Mouse (Mus musculus) CH12.LX (cell line): ENCODE measurements at regions not wholly inside any gene's neighbourhood (a gene's known extent, or its start where the extent isn't known, plus 50 kb on each side); places are given as distances from the start of the nearest gene placed in this dataset.

ENCODE experiments used
- DNase-seq: peaks from one replicate; pipeline ENCODE4 v3.0.0-alpha.2; 2013; ENCODE audit errors: extremely low read depth
- H3K27ac ChIP-seq: 2 replicates; pipeline ENCODE4 v1.5.1; 2012; ENCODE audit warnings: low read depth, mild to moderate bottlenecking, control low read depth, moderate library complexity; ENCODE audit not compliant: insufficient read depth
- H3K27me3 ChIP-seq: replicated peaks from 2 replicates; pipeline ENCODE3; 2012; ENCODE audit warnings: inconsistent platforms
- H3K36me3 ChIP-seq, 2 experiments: replicated peaks in 1 of 2; 2 replicates each; pipeline versions ENCODE3 to v1.6.1; 2012; ENCODE audit warnings: inconsistent platforms in 1 of 2, low read length in 1 of 2, mild to moderate bottlenecking in 1 of 2, mixed read lengths in 1 of 2, moderate library complexity in 1 of 2; ENCODE audit not compliant: control insufficient read depth in 1 of 2, insufficient read depth in 1 of 2
- H3K4me1 ChIP-seq, 2 experiments: 2 replicates each; pipeline ENCODE4 v1.6.1; 2012; ENCODE audit warnings: inconsistent platforms in 1 of 2, moderate library complexity in 1 of 2; ENCODE audit not compliant: insufficient read depth in 2 of 2, control insufficient read depth in 1 of 2
- H3K4me2 ChIP-seq: 2 replicates; pipeline ENCODE4 v1.6.1; 2012; ENCODE audit warnings: low read depth, mild to moderate bottlenecking, control low read depth; ENCODE audit not compliant: poor library complexity, insufficient read depth, severe bottlenecking
- H3K4me3 ChIP-seq, 3 experiments: fragments of 150-350 bp in 1 of 3; sonication (generic) in 1 of 3; replicated peaks in 1 of 3; 2 replicates each; pipeline versions ENCODE3 to v1.5.1; 2011 to 2012; ENCODE audit warnings: low read depth in 2 of 3, low read length in 2 of 3, mild to moderate bottlenecking in 2 of 3, moderate library complexity in 2 of 3, control low read depth in 1 of 3, improper control_type of control experiment in 1 of 3, inconsistent platforms in 1 of 3, mixed read lengths in 1 of 3; ENCODE audit not compliant: poor library complexity in 1 of 3
- H3K79me2 ChIP-seq: replicated peaks from 2 replicates; pipeline ENCODE4 v1.6.1; 2012; ENCODE audit warnings: mild to moderate bottlenecking, moderate library complexity; ENCODE audit not compliant: control insufficient read depth, poor library complexity, insufficient read depth, severe bottlenecking; ENCODE audit errors: extremely low read depth
- H3K9ac ChIP-seq: 2 replicates; pipeline ENCODE4 v1.6.1; 2012; ENCODE audit warnings: low read depth, mild to moderate bottlenecking, control low read depth, moderate library complexity; ENCODE audit not compliant: insufficient read depth
- H3K9me3 ChIP-seq: replicated peaks from 2 replicates; pipeline ENCODE3; 2012; ENCODE audit warnings: low read length, inconsistent platforms, mixed read lengths
- CTCF ChIP-seq, 2 experiments: IDR thresholded peaks in 1 of 2; conservative IDR thresholded peaks in 1 of 2; 2 replicates each; pipeline ENCODE4 v1.5.1; 2011 to 2012; ENCODE audit warnings: low read depth in 2 of 2, low read length in 2 of 2, improper control_type of control experiment in 1 of 2, inconsistent platforms in 1 of 2, mild to moderate bottlenecking in 1 of 2, moderate library complexity in 1 of 2
- E2F4 ChIP-seq: IDR thresholded peaks from 2 replicates; pipeline ENCODE4 v1.6.1; 2011; ENCODE audit warnings: low read depth, low read length, improper control_type of control experiment; ENCODE audit not compliant: insufficient replicate concordance
- ELF1 ChIP-seq: IDR thresholded peaks from 2 replicates; pipeline ENCODE4 v1.6.1; 2014; ENCODE audit warnings: low read depth, mild to moderate bottlenecking, inconsistent platforms, low read length, improper control_type of control experiment
- EP300 ChIP-seq: IDR thresholded peaks from 2 replicates; pipeline ENCODE4 v1.6.1; 2011; ENCODE audit warnings: low read length, improper control_type of control experiment
- ETS1 ChIP-seq: conservative IDR thresholded peaks from 2 replicates; pipeline ENCODE4 v1.6.1; 2012; ENCODE audit warnings: low read depth, mild to moderate bottlenecking, inconsistent platforms, low read length, improper control_type of control experiment, moderate library complexity
- GABPA ChIP-seq: IDR thresholded peaks from 2 replicates; pipeline ENCODE4 v1.6.1; 2012; ENCODE audit warnings: low read depth, low read length, improper control_type of control experiment, inconsistent platforms; ENCODE audit not compliant: insufficient replicate concordance
- HCFC1 ChIP-seq: IDR thresholded peaks from 2 replicates; pipeline ENCODE4 v1.6.1; 2012; ENCODE audit warnings: low read depth, mild to moderate bottlenecking, inconsistent platforms, low read length, improper control_type of control experiment
- JUND ChIP-seq: conservative IDR thresholded peaks from 2 replicates; pipeline ENCODE4 v1.6.1; 2011; ENCODE audit warnings: low read depth, low read length, improper control_type of control experiment
- MAFK ChIP-seq: IDR thresholded peaks from 2 replicates; pipeline ENCODE4 v1.6.1; 2011; ENCODE audit warnings: low read length, improper control_type of control experiment; ENCODE audit not compliant: insufficient replicate concordance
- MAX ChIP-seq: IDR thresholded peaks from 2 replicates; pipeline ENCODE4 v1.6.1; 2011; ENCODE audit warnings: low read length, improper control_type of control experiment
- MEF2A ChIP-seq: IDR thresholded peaks from 2 replicates; pipeline ENCODE4 v1.6.1; 2014; ENCODE audit warnings: low read depth, mild to moderate bottlenecking, inconsistent platforms, low read length, improper control_type of control experiment, borderline replicate concordance
- MXI1 ChIP-seq: IDR thresholded peaks from 2 replicates; pipeline ENCODE4 v1.6.1; 2011; ENCODE audit warnings: mild to moderate bottlenecking, low read depth, low read length, improper control_type of control experiment
- NRF1 ChIP-seq: IDR thresholded peaks from 2 replicates; pipeline ENCODE4 v1.6.1; 2014; ENCODE audit warnings: low read depth, mild to moderate bottlenecking, inconsistent platforms, low read length, improper control_type of control experiment, moderate library complexity
- PAX5 ChIP-seq: IDR thresholded peaks from 2 replicates; pipeline ENCODE4 v1.6.1; 2012; ENCODE audit warnings: low read length, inconsistent platforms, mixed read lengths
- POLR2A ChIP-seq: IDR thresholded peaks from 2 replicates; pipeline ENCODE4 v1.6.1; 2011; ENCODE audit warnings: low read depth, mild to moderate bottlenecking, improper control_type of control experiment, low read length
- RAD21 ChIP-seq: IDR thresholded peaks from 2 replicates; pipeline ENCODE4 v1.6.1; 2011; ENCODE audit warnings: low read depth, mild to moderate bottlenecking, low read length, improper control_type of control experiment, moderate library complexity
- RCOR1 ChIP-seq: conservative IDR thresholded peaks from 2 replicates; pipeline ENCODE4 v1.6.1; 2012; ENCODE audit warnings: low read depth, mild to moderate bottlenecking, inconsistent platforms, low read length, improper control_type of control experiment
- SMC3 ChIP-seq: IDR thresholded peaks from 2 replicates; pipeline ENCODE4 v1.6.1; 2011; ENCODE audit warnings: low read depth, low read length, improper control_type of control experiment
- TBP ChIP-seq: conservative IDR thresholded peaks from 2 replicates; pipeline ENCODE4 v1.6.1; 2011; ENCODE audit warnings: low read depth, low read length, improper control_type of control experiment
- ZC3H11A ChIP-seq: IDR thresholded peaks from 2 replicates; pipeline ENCODE4 v1.6.1; 2012; ENCODE audit warnings: low read depth, mild to moderate bottlenecking, inconsistent platforms, low read length, improper control_type of control experiment
- ZKSCAN1 ChIP-seq: IDR thresholded peaks from 2 replicates; pipeline ENCODE4 v1.6.1; 2012; ENCODE audit warnings: low read depth, inconsistent platforms, low read length, improper control_type of control experiment, borderline replicate concordance
- ZMIZ1 ChIP-seq: IDR thresholded peaks from 2 replicates; pipeline ENCODE4 v1.6.1; 2012; ENCODE audit warnings: low read depth, mild to moderate bottlenecking, inconsistent platforms, low read length, improper control_type of control experiment
- dilution Hi-C: fragments of 300-500 bp; cut with MboI; formaldehyde crosslinking; loops from 2 replicates; pipeline ENCODE4 v1.14.3; 2020; ENCODE audit warnings: low sequenced_read_pairs; ENCODE audit not compliant: extremely low pct_unique_long_range_greater_than_20kb, extremely low pct_ligation_motif_present
- in situ Hi-C: fragments of 300-500 bp; cut with MboI; formaldehyde crosslinking; loops from 3 replicates; pipeline ENCODE4 v1.14.3; 2019; ENCODE audit warnings: low sequenced_read_pairs, low pct_ligation_motif_present, low pct_unique_long_range_greater_than_20kb, mixed read lengths

DNA sequence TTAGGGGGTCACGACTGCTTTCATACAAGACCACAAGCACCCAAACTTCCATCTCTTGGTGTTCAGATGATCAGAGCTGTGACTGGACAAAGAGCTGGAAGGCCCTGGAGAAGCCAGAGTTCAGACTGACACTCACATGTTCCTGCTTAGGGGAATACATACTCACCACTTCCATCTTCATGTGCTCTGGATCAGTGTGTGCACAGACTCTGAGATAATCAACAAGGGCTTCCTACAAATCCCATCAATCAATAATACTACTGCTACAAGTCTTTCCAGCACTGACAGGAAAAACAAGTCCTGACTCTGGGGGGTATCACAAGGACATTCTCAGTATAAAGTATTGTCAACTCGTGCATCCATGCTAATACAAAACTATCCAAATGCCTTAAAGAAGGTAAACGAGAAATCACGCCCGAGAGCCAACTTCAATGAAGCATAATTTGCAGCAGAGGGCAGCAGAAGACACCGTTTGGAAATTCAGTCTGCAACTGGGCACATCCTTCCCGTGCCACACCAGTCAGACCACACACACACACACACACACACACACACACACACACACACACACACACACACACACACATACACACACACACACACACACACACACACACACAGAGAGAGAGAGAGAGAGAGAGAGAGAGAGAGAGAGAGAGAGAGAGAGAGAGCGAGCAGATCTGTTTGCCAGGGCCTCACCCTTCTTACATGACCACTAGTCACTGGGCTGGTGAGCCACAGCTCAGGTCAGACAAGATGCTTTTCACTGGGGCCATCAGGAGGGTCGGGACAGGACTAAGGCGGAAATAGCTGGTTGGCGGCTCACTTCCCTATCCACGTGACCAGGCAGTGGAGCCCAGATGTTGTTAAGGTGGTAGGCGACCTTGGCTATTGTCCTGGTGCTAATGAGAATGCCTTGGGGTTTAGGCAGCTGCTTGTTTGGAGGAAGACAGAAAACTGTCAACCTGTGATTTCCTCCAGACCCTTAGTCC, 75.4 kb upstream of the Foxa2 start (continued):
- TF ChIP-seq ZC3H11A: no peak

DNA sequence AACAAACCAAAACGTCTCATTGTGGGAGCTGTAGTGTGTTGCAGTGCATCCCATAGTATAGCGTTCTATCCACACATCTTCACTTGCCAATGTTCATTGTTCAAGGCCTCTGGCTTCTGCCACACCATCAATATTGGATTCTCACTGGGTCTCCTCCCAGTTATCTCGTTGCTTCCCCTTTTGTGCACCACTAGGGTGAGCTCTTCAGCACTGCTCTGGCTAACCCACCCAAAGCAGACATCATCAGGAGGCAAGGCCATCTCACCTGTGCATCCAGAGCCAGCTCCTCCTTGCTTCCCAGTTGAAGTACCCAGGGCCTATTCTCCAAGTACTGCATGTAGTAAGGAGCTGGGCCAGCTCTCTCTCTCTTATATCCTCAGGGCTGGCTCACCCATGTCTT, 77.0 kb upstream of the Foxa2 start:
- no peak for DNase-seq
- peaks cover 62% of the 10 kb centered on the region for H3K27me3 ChIP-seq
- dilution Hi-C loops: no loop called here
- H3K9me3 ChIP-seq: no peaks in the 10 kb centered on the region
- no peak overlapping the region for H3K27ac ChIP-seq
- H3K9ac ChIP-seq: no peak overlapping the region
- no peak overlapping the region for H3K4me3 ChIP-seq
- in situ Hi-C loops: no loop called here
- H3K4me2 ChIP-seq: no peak overlapping the region
- TF ChIP-seq MAFK (no peak), EP300 (no peak), CTCF (conservative IDR thresholded peaks at IDR 0.05 in 1 of 2, IDR thresholded peaks at IDR 0.05 in 1 of 2; ENCODE audit: low read depth in 2 of 2, low read length in 2 of 2) (peak in 1 of 2 experiments; percentile 54; a peak in 2 of 4 replicates), ZKSCAN1 (no peak), MAX (no peak), MXI1 (no peak), ETS1 (no peak), MEF2A (no peak), SMC3 (peak; percentile 16; the same call in 1 of the 2 replicates), RAD21 (peak; percentile 11; the same call in 1 of the 2 replicates), ZMIZ1 (no peak), PAX5 (no peak), HCFC1 (no peak), POLR2A (no peak), E2F4 (no peak), GABPA (no peak), RCOR1 (no peak), JUND (no peak), TBP (no peak), ELF1 (no peak), NRF1 (no peak)
- H3K36me3 ChIP-seq: no peaks in the 10 kb centered on the region
- H3K79me2 ChIP-seq: no peaks in the 10 kb centered on the region
- H3K4me1 ChIP-seq: peaks cover 0 to 3% of the 10 kb centered on the region in 2 experiments; a peak in 1 of 4 replicates
